In genomic region chr15:31296882-31297776, GRCm38 (mm10) we compare ENCODE assay signal across 10 mouse cellular contexts.
DNase-seq lines count a peak whose midpoint lies in the region; ATAC-seq and TF ChIP-seq lines count a peak whose summit lies in the region.
"Had no signal": no experiment of that assay in that cellular context is flagged by ENCODE, and none has a peak within 500 bp of the region (broad histone marks: within the 10 kb centered on the region; RNA-seq: fewer than 3 reads in every experiment).

No protein-coding gene starts in this region.

- ATAC-seq in limb, embryonic 14.5 days (ENCODE audit: low FRiP score, low read depth): no peak
- ATAC-seq in CD4-positive, CD25-positive, alpha-beta regulatory T cell, adult 4 months: no peak
- ATAC-seq in erythroid progenitor cell, adult 5-6 weeks (replicated peaks; ENCODE audit: low FRiP score, poor library complexity, severe bottlenecking): no peak

- H3K27me3 ChIP-seq in limb, embryonic 14.5 days (ENCODE audit: control insufficient read depth, insufficient read depth, low read length): peaks cover 39% of the 10 kb centered on the region

- H3K4me1 ChIP-seq in limb, embryonic 14.5 days (ENCODE audit: control insufficient read depth, insufficient read depth, low read length): peaks cover 8% of the 10 kb centered on the region; the same call in 1 of the 2 replicates

- no peak for TF ChIP-seq POLR2A in limb, embryonic 14.5 days (IDR thresholded peaks at IDR 0.05; ENCODE audit: borderline replicate concordance, extremely low read depth, insufficient read depth, insufficient read length)

- H3K4me3 ChIP-seq in limb, embryonic 14.5 days (replicated peaks; ENCODE audit: low read length): peak overlapping the region; percentile 21; the same call in 1 of the 2 replicates

- H3K4me2 ChIP-seq in limb, embryonic 14.5 days (replicated peaks; ENCODE audit: low read depth, low read length, severe bottlenecking): peak overlapping the region; percentile 35; the same call in 1 of the 2 replicates

- no peaks in the 10 kb centered on the region for H3K9me3 ChIP-seq in limb, embryonic 14.5 days (ENCODE audit: control insufficient read depth, low read length)

- no peaks in the 10 kb centered on the region for H3K36me3 ChIP-seq in limb, embryonic 14.5 days (ENCODE audit: control insufficient read depth, insufficient read depth, low read length)

- H3K27ac ChIP-seq in limb, embryonic 14.5 days (replicated peaks; ENCODE audit: low read depth, low read length): no peak overlapping the region
- H3K27ac ChIP-seq: macrophage had no signal

- 7% methylated on average over 39 of the region's 40 CpGs for WGBS in limb, embryonic 14.5 days

- peak; percentile 38 for DNase-seq in embryo, embryonic 10 days (ENCODE audit: low spot score)
- DNase-seq in embryo, embryonic 10.5 days (ENCODE audit: low spot score): no peak
- DNase-seq in right cerebral cortex, postnatal 4 days: peak; percentile 30
- no peak for DNase-seq in right cerebral cortex, postnatal 36 days (ENCODE audit: low spot score in 2 of 2)
- DNase-seq in limb, embryonic 14.5 days (ENCODE audit: low spot score): no peak
- no peak for DNase-seq in layer of hippocampus, adult 18-20 months (ENCODE audit: low spot score in 2 of 2)
- DNase-seq: gastrocnemius, postnatal 25 days had no signal

- H3K9ac ChIP-seq in limb, embryonic 14.5 days (ENCODE audit: low read depth, low read length, severe bottlenecking): peak overlapping the region; percentile 31; the same call in 1 of the 2 replicates

Comparison
In these comparisons a context has a peak if more than half of its experiments do, and no peak if none do; other contexts are left out.
1. DNase-seq: peak in embryo, embryonic 10 days (single experiment) and right cerebral cortex, postnatal 4 days (single experiment); none in embryo, embryonic 10.5 days (single experiment), right cerebral cortex, postnatal 36 days (0 of 2), limb, embryonic 14.5 days (single experiment) and layer of hippocampus, adult 18-20 months (0 of 2).